Mouse (Mus musculus): Measurements from ENCODE around the gene Serpinb9b. TPM values are rescaled to one million over a fixed set of nuclear protein-coding genes. Genes with fewer than 3 reads are reported as not detected.

Gene Serpinb9b
- total RNA-seq, 4 experiments from 2014 or later: 0.16 to 0.22 (median 0.17) TPM; not detected in 1

Other genes starting within 250 kb of the Serpinb9b start
- gene Mylk4, start 243.5 kb upstream of the Serpinb9b start, total RNA-seq (2022): 100 to 1,000 TPM; 269 to 374 (median 349) TPM
- gene Wrnip1, start 225.4 kb upstream of the Serpinb9b start, total RNA-seq (2022): 10 to 100 TPM; 17.0 to 24.1 (median 21.1) TPM
- gene D930007J09Rik, start 224.6 kb upstream of the Serpinb9b start, total RNA-seq (2022): not detected
- gene Serpinb1a, start 176.2 kb upstream of the Serpinb9b start, total RNA-seq (2022): 1 to 10 TPM; 3.6 to 7.7 (median 5.9) TPM
- gene Serpinb1c, start 129.2 kb upstream of the Serpinb9b start, total RNA-seq (2022): 1 to 10 TPM; 2.0 to 3.8 (median 2.4) TPM
- 10 to 100 TPM; 38.5 to 44.4 (median 41.6) TPM for gene Serpinb6b, start 62.2 kb upstream of the Serpinb9b start, total RNA-seq (2022)
- gene Serpinb9, start 24.2 kb upstream of the Serpinb9b start, total RNA-seq (2022): 10 to 100 TPM in 1 of 4 experiments, 1 to 10 TPM in 3; 7.9 to 10.7 (median 9.6) TPM
- not detected for gene Serpinb1b, start 51.2 kb downstream of the Serpinb9b start, total RNA-seq (2022)
- not detected for gene Serpinb9c, start 132.3 kb downstream of the Serpinb9b start, total RNA-seq (2022)
- gene Serpinb9d, start 165.5 kb downstream of the Serpinb9b start, total RNA-seq (2022): not detected
- gene Serpinb9e, start 222.2 kb downstream of the Serpinb9b start, total RNA-seq (2022): not detected